8 mouse cellular contexts compared by ENCODE assay signal in genomic region chr11:76507302-76508124, GRCm38 (mm10).
DNase-seq lines count a peak whose midpoint lies in the region.

No protein-coding gene starts in this region.

- intact Hi-C loops in left cerebral cortex, postnatal 4 days (cut with DNase I): loop anchor here (5.0 kb wide), 1 partner anchor 140 kb away; no protein-coding TSS in a partner anchor

- peak; percentile 89 for DNase-seq in heart, adult 11 months
- DNase-seq in heart, adult 8-10 months (ENCODE audit: low spot score): no peak
- peak; percentile 76 to 78 for DNase-seq in frontal cortex, postnatal 36 days (ENCODE audit: low spot score in 2 of 2)
- peak; percentile 80 for DNase-seq in left cerebral cortex, postnatal 4 days
- DNase-seq in right cerebral cortex, postnatal 10 days (ENCODE audit: low spot score in 2 of 2): peak; percentile 80 to 91
- DNase-seq in liver: no peak
- no peak for DNase-seq in kidney, postnatal 14 days
- no peak for DNase-seq in thymus, postnatal 4 days

Comparison
In these comparisons a context has a peak if more than half of its experiments do, and no peak if none do; other contexts are left out.
1. DNase-seq: peak in heart, adult 11 months (single experiment), frontal cortex, postnatal 36 days (2 of 2), left cerebral cortex, postnatal 4 days (single experiment) and right cerebral cortex, postnatal 10 days (2 of 2); none in heart, adult 8-10 months (single experiment), liver (single experiment), kidney, postnatal 14 days (single experiment) and thymus, postnatal 4 days (single experiment).